11 mouse cellular contexts compared by ENCODE assay signal in the genomic region with DNA sequence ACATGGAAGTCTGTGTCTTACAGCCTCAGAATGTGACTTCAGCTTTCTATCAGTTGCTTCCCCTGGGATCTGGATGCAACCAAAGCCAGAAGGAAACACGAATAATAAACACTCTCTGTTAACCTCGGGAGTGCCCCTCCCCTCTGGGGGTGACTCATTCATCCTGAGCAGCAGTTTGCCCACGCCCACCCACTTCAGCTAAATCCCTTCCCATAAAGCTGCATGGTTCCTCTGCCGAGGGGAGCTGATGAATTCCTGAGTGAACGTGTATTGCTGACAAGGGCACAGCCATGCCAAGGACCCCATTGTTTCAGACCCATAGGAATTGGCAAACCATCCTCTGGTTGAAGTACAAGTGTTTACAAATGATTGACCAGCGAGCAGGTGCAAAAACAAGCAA. TPM values are rescaled to one million over a fixed set of nuclear protein-coding genes. Genes with fewer than 3 reads are reported as not detected.
A peak's percentile ranks its signal among the peaks of the same experiment; 100 is the strongest.
DNase-seq lines count a peak whose midpoint lies in the region; ATAC-seq lines count a peak whose summit lies in the region.
"Had no signal": no experiment of that assay in that cellular context is flagged by ENCODE, and none has a peak within 500 bp of the region (broad histone marks: within the 10 kb centered on the region; RNA-seq: fewer than 3 reads in every experiment).

No protein-coding gene starts in this region.

- no peak for ATAC-seq in activated CD4-positive, CD25-positive, alpha-beta regulatory T cell, adult 4 months
- ATAC-seq: liver, embryonic 12.5 days had no signal

- peak; percentile 85 for DNase-seq in heart, adult 11 months
- DNase-seq in heart, adult 18-20 months = no peak
- peak; percentile 8 for DNase-seq in left cerebral cortex, adult 11 months (ENCODE audit: low spot score)
- DNase-seq in left cerebral cortex, postnatal 4 days = no peak
- peak; percentile 23 for DNase-seq in R1 (ENCODE audit: low read depth, low spot score)
- DNase-seq in left cerebral cortex, postnatal 14 days (ENCODE audit: low spot score in 2 of 2) = peak; percentile 12 to 30
- DNase-seq in gastrocnemius, postnatal 36 days = no peak
- DNase-seq: adrenal gland, adult 8-10 months; cerebellum, postnatal 36 days had no signal

- intact Hi-C loops in left cerebral cortex, postnatal 4 days (cut with DNase I) = no loop called here
- intact Hi-C loops in left cerebral cortex, postnatal 14 days (cut with DNase I) = no loop called here
- intact Hi-C loops in gastrocnemius, postnatal 36 days (cut with DNase I) = no loop called here

RNA-seq across cellular contexts. Expression of a gene that starts 45.3 kb away (rescaled TPM):
- under 1 TPM; 0.50 to 0.59 TPM for total RNA-seq in heart, adult 18-20 months (2021)
- 10 to 100 TPM; 57.4 to 61.9 TPM for total RNA-seq in left cerebral cortex, postnatal 4 days (2021)
- total RNA-seq in left cerebral cortex, postnatal 14 days (2021) = 10 to 100 TPM; 31.4 to 31.8 TPM
- total RNA-seq in gastrocnemius, postnatal 36 days (2021) = not detected
- polyA plus RNA-seq in activated CD4-positive, CD25-positive, alpha-beta regulatory T cell, adult 4 months (2017; shearing (Covaris generic)) = under 1 TPM in 1 of 2 experiments, not detected in 1; 0.16 TPM

Comparison
In these comparisons a context has a peak if more than half of its experiments do, and no peak if none do; other contexts are left out.
1. DNase-seq: peak in heart, adult 11 months (single experiment), left cerebral cortex, adult 11 months (single experiment), R1 (single experiment) and left cerebral cortex, postnatal 14 days (2 of 2); none in heart, adult 18-20 months (0 of 2), left cerebral cortex, postnatal 4 days (single experiment) and gastrocnemius, postnatal 36 days (0 of 2).
2. RNA of a gene that starts 45.3 kb away (total RNA-seq): 57.4 to 61.9 TPM in left cerebral cortex, postnatal 4 days and 31.4 to 31.8 TPM in left cerebral cortex, postnatal 14 days; 0.50 to 0.59 TPM in heart, adult 18-20 months and not detected in gastrocnemius, postnatal 36 days; every median in the first group is over 10 times any median in the second.